Comparison of ENCODE assay signal across 8 mouse cellular contexts in the genomic region with DNA sequence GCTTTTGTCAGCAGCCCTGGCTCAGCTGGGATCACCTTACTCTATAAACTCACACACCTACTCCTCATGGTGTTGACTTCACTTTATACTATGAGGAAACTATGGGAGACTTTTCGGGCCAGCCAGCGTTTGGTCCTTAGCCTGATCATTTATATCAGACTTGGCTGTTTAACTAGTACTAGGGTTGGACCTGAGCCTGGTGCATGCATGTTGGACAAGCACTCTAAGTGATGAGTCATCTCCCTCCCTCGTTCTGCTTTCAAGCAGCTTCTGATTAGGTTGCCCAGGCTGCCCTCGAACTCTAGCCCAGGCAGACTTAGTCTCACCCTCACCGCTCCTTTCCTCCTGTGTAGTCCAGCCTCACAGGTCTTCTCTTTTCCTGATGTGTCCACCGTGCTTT. TPM values are rescaled to one million over a fixed set of nuclear protein-coding genes. Genes with fewer than 3 reads are reported as not detected.
A peak's percentile ranks its signal among the peaks of the same experiment; 100 is the strongest.
DNase-seq lines count a peak whose midpoint lies in the region; ATAC-seq and TF ChIP-seq lines count a peak whose summit lies in the region.

No protein-coding gene starts in this region.

- TF ChIP-seq CTCF in CH12.LX (conservative IDR thresholded peaks at IDR 0.05 in 1 of 2, IDR thresholded peaks at IDR 0.05 in 1 of 2; ENCODE audit: low read depth in 2 of 2, low read length in 2 of 2): no peak
- no peak for TF ChIP-seq CTCF in liver, adult 2 months (IDR thresholded peaks at IDR 0.05; ENCODE audit: low read depth, low read length)

- WGBS in hindbrain, embryonic 15.5 days: 96% methylated on average over 6 of the region's 6 CpGs
- 89% methylated on average over 6 of the region's 6 CpGs for WGBS in hindbrain, embryonic 11.5 days
- 19% methylated on average over 6 of the region's 6 CpGs for WGBS in liver, adult 2 months
- WGBS in forebrain, embryonic 10.5 days: 91% methylated on average over 6 of the region's 6 CpGs

- dilution Hi-C loops in CH12.LX (cut with MboI; ENCODE audit: extremely low pct_ligation_motif_present, extremely low pct_unique_long_range_greater_than_20kb, low sequenced_read_pairs): no loop called here

- peaks cover 18% of the 10 kb centered on the region for H3K36me3 ChIP-seq in hindbrain, embryonic 15.5 days
- H3K36me3 ChIP-seq in hindbrain, embryonic 11.5 days (ENCODE audit: control insufficient read depth, insufficient read depth, low read length): no peaks in the 10 kb centered on the region
- H3K36me3 ChIP-seq in CH12.LX (replicated peaks in 1 of 2; ENCODE audit: control insufficient read depth in 1 of 2, insufficient read depth in 1 of 2, low read length in 1 of 2): peaks cover 29 to 42% of the 10 kb centered on the region in 2 experiments
- H3K36me3 ChIP-seq in liver, adult 2 months (ENCODE audit: control insufficient read depth, insufficient read depth, low read length): peaks cover 29% of the 10 kb centered on the region
- H3K36me3 ChIP-seq in forebrain, embryonic 10.5 days (replicated peaks): peaks cover 17% of the 10 kb centered on the region

- H3K4me3 ChIP-seq in hindbrain, embryonic 15.5 days: no peak overlapping the region
- H3K4me3 ChIP-seq in hindbrain, embryonic 11.5 days (ENCODE audit: low read depth, low read length): no peak overlapping the region
- peak overlapping the region in 1 of 3 experiments; percentile 91 for H3K4me3 ChIP-seq in CH12.LX (replicated peaks in 1 of 3; ENCODE audit: low read depth in 2 of 3, low read length in 2 of 3, poor library complexity in 1 of 3)
- peak overlapping the region; percentile 22; the same call in 1 of the 2 replicates for H3K4me3 ChIP-seq in brown adipose tissue, adult 24 weeks (ENCODE audit: insufficient read depth, low read depth, low read length)
- H3K4me3 ChIP-seq in liver, adult 2 months (ENCODE audit: insufficient read depth, low read depth, low read length): peak overlapping the region; percentile 5; the same call in 1 of the 2 replicates
- no peak overlapping the region for H3K4me3 ChIP-seq in forebrain, embryonic 10.5 days

- TF ChIP-seq POLR2A in CH12.LX (IDR thresholded peaks at IDR 0.05; ENCODE audit: low read depth, low read length): no peak
- TF ChIP-seq POLR2A in liver, adult 2 months (IDR thresholded peaks at IDR 0.05; ENCODE audit: extremely low read depth, insufficient read depth, low read length): no peak

- no peak for TF ChIP-seq RAD21 in CH12.LX (IDR thresholded peaks at IDR 0.05; ENCODE audit: low read depth, low read length)

- ATAC-seq in hindbrain, embryonic 15.5 days (ENCODE audit: low FRiP score, low read depth): no peak
- no peak for ATAC-seq in hindbrain, embryonic 11.5 days (ENCODE audit: low FRiP score)

- no peaks in the 10 kb centered on the region for H3K9me3 ChIP-seq in hindbrain, embryonic 15.5 days
- H3K9me3 ChIP-seq in hindbrain, embryonic 11.5 days (ENCODE audit: control insufficient read depth, low read length): no peaks in the 10 kb centered on the region
- H3K9me3 ChIP-seq in CH12.LX (replicated peaks; ENCODE audit: low read length): no peaks in the 10 kb centered on the region
- no peaks in the 10 kb centered on the region for H3K9me3 ChIP-seq in forebrain, embryonic 10.5 days

- TF ChIP-seq EP300 in CH12.LX (IDR thresholded peaks at IDR 0.05; ENCODE audit: low read length): no peak

- intact Hi-C loops in left cerebral cortex, postnatal 4 days (cut with DNase I): loop anchor here (10.0 kb wide), 2 partner anchors 109 to 191 kb away; a partner anchor contains a TSS

- no peaks in the 10 kb centered on the region for H3K27me3 ChIP-seq in hindbrain, embryonic 15.5 days
- no peaks in the 10 kb centered on the region for H3K27me3 ChIP-seq in hindbrain, embryonic 11.5 days (ENCODE audit: control insufficient read depth, insufficient read depth, low read length)
- no peaks in the 10 kb centered on the region for H3K27me3 ChIP-seq in CH12.LX (replicated peaks)
- no peaks in the 10 kb centered on the region for H3K27me3 ChIP-seq in liver, adult 2 months (ENCODE audit: control insufficient read depth, insufficient read depth, low read length)
- H3K27me3 ChIP-seq in forebrain, embryonic 10.5 days (ENCODE audit: poor library complexity, severe bottlenecking): peaks cover 5% of the 10 kb centered on the region; the same call in 1 of the 2 replicates

- no peak overlapping the region for H3K9ac ChIP-seq in hindbrain, embryonic 15.5 days
- no peak overlapping the region for H3K9ac ChIP-seq in hindbrain, embryonic 11.5 days (ENCODE audit: low read depth, low read length)
- no peak overlapping the region for H3K9ac ChIP-seq in CH12.LX (ENCODE audit: insufficient read depth, low read depth)
- peak overlapping the region; percentile 22 for H3K9ac ChIP-seq in liver, adult 2 months (ENCODE audit: low read depth, low read length)

- in situ Hi-C loops in CH12.LX (cut with MboI; ENCODE audit: low pct_ligation_motif_present, low pct_unique_long_range_greater_than_20kb, low sequenced_read_pairs): no loop called here

- peaks cover 25% of the 10 kb centered on the region for H3K4me1 ChIP-seq in hindbrain, embryonic 15.5 days (replicated peaks)
- H3K4me1 ChIP-seq in hindbrain, embryonic 11.5 days (replicated peaks; ENCODE audit: control insufficient read depth, insufficient read depth, low read length): 0 out of 2 replicates have a peak, but pooled peaks cover 2% of the 10 kb centered on the region
- peaks cover 0 to 24% of the 10 kb centered on the region in 2 experiments; a peak in 2 of 4 replicates for H3K4me1 ChIP-seq in CH12.LX (ENCODE audit: control insufficient read depth in 1 of 2, insufficient read depth in 2 of 2)
- peaks cover 14% of the 10 kb centered on the region for H3K4me1 ChIP-seq in brown adipose tissue, adult 24 weeks (ENCODE audit: control insufficient read depth, insufficient read depth, insufficient read length, low read length)
- peaks cover 30% of the 10 kb centered on the region for H3K4me1 ChIP-seq in liver, adult 2 months (ENCODE audit: control insufficient read depth, insufficient read depth, low read length)
- H3K4me1 ChIP-seq in forebrain, embryonic 10.5 days: peaks cover 13% of the 10 kb centered on the region

- H3K79me2 ChIP-seq in CH12.LX (replicated peaks; ENCODE audit: control insufficient read depth, extremely low read depth, insufficient read depth, poor library complexity, severe bottlenecking): peaks cover 26% of the 10 kb centered on the region
- H3K79me2 ChIP-seq in liver, adult 2 months (ENCODE audit: control insufficient read depth, insufficient read depth, low read length): peaks cover 44% of the 10 kb centered on the region

- H3K27ac ChIP-seq in hindbrain, embryonic 15.5 days (replicated peaks): no peak overlapping the region
- H3K27ac ChIP-seq in hindbrain, embryonic 11.5 days (ENCODE audit: low read depth, low read length): no peak overlapping the region
- 0 out of 2 replicates have a peak overlapping the region, but pooled peaks have one; percentile 37 for H3K27ac ChIP-seq in CH12.LX (ENCODE audit: insufficient read depth, low read depth)
- H3K27ac ChIP-seq in brown adipose tissue, adult 24 weeks (replicated peaks; ENCODE audit: low read depth, low read length): peak overlapping the region; percentile 83
- H3K27ac ChIP-seq in liver, adult 2 months (replicated peaks; ENCODE audit: insufficient read depth, low read depth, low read length): peak overlapping the region; percentile 93
- no peak overlapping the region for H3K27ac ChIP-seq in forebrain, embryonic 10.5 days

- DNase-seq in hindbrain, embryonic 11.5 days (ENCODE audit: low spot score): no peak
- peak; percentile 21 for DNase-seq in CH12.LX (ENCODE audit: extremely low read depth)
- peak; percentile 96 for DNase-seq in liver, adult 2 months (ENCODE audit: extremely low read depth, low read depth, low spot score)
- DNase-seq in kidney, adult 11 months: no peak
- DNase-seq in left cerebral cortex, postnatal 4 days: no peak
- DNase-seq in forebrain, embryonic 10.5 days (ENCODE audit: extremely low spot score, low spot score): no peak

- peak overlapping the region; percentile 65; the same call in 1 of the 2 replicates for H3K4me2 ChIP-seq in hindbrain, embryonic 15.5 days
- no peak overlapping the region for H3K4me2 ChIP-seq in hindbrain, embryonic 11.5 days (replicated peaks; ENCODE audit: low read depth, low read length)
- H3K4me2 ChIP-seq in CH12.LX (ENCODE audit: insufficient read depth, low read depth, poor library complexity, severe bottlenecking): peak overlapping the region; percentile 74; the same call in 1 of the 2 replicates

TF ChIP-seq in CH12.LX, 34 proteins besides CTCF, POLR2A, EP300 and RAD21 (continues in another document):
- no peak for TF ChIP-seq HCFC1 (IDR thresholded peaks at IDR 0.05; ENCODE audit: low read depth, low read length)
- TF ChIP-seq UBTF (IDR thresholded peaks at IDR 0.05; ENCODE audit: low read depth, low read length): no peak
- no peak for TF ChIP-seq USF2 (conservative IDR thresholded peaks at IDR 0.05; ENCODE audit: low read depth, low read length)
- no peak for TF ChIP-seq GABPA (IDR thresholded peaks at IDR 0.05; ENCODE audit: insufficient replicate concordance, low read depth, low read length)
- TF ChIP-seq ZMIZ1 (IDR thresholded peaks at IDR 0.05; ENCODE audit: low read depth, low read length): no peak

RNA-seq across cellular contexts. Expression of a gene that starts 2.3 kb away (rescaled TPM):
- 5.5 and 6.6 TPM in 2 replicates for polyA plus RNA-seq in hindbrain, embryonic 15.5 days (2015; fragmentation: Nextera tagmentation; extraction: Ambion mirVana)
- 7.5 and 9.0 TPM in 2 replicates for polyA plus RNA-seq in hindbrain, embryonic 11.5 days (2014; fragmentation: Nextera tagmentation; extraction: Ambion mirVana)
- 9.7 and 13.3 TPM in 2 replicates for total RNA-seq in CH12.LX (2012; rRNA removed)
- 5.2 and 5.4 TPM in 2 replicates for total RNA-seq in CH12.LX (2014; rRNA removed)
- polyA plus RNA-seq in CH12.LX (2012; ENCODE audit: insufficient read length, low read depth): 11.2 and 13.3 TPM in 2 replicates
- 10.7 and 12.9 TPM in 2 replicates for polyA plus RNA-seq in brown adipose tissue, adult 24 weeks (2012; ENCODE audit: insufficient read depth, insufficient read length, missing spikeins)
- total RNA-seq in liver, adult 2 months (2014; rRNA removed): 20.7 and 25.4 TPM in 2 replicates
- 35.1 and 44.6 TPM in 2 replicates for polyA plus RNA-seq in liver, adult 2 months (2012; rRNA removed)
- 10 to 100 TPM; 14.5 to 15.9 TPM for total RNA-seq in left cerebral cortex, postnatal 4 days (2021)
- polyA plus RNA-seq in forebrain, embryonic 10.5 days (2016; fragmentation: Nextera tagmentation; extraction: Ambion mirVana): 1.8 and 3.0 TPM in 2 replicates

RNA-seq across cellular contexts. Expression of a gene that starts 6.7 kb away (rescaled TPM):
- 0.12 and 0.29 TPM in 2 replicates for polyA plus RNA-seq in hindbrain, embryonic 15.5 days (2015; fragmentation: Nextera tagmentation; extraction: Ambion mirVana)
- 0.29 and 0.52 TPM in 2 replicates for polyA plus RNA-seq in hindbrain, embryonic 11.5 days (2014; fragmentation: Nextera tagmentation; extraction: Ambion mirVana)
- 1.2 and 1.6 TPM in 2 replicates for total RNA-seq in CH12.LX (2012; rRNA removed)
- total RNA-seq in CH12.LX (2014; rRNA removed): 0.18 and 0.26 TPM in 2 replicates
- polyA plus RNA-seq in CH12.LX (2012; ENCODE audit: insufficient read length, low read depth): 0.54 and 0.56 TPM in 2 replicates
- polyA plus RNA-seq in brown adipose tissue, adult 24 weeks (2012; ENCODE audit: insufficient read depth, insufficient read length, missing spikeins): 18.0 and 18.9 TPM in 2 replicates
- total RNA-seq in liver, adult 2 months (2014; rRNA removed): 0.13 and 0.28 TPM in 2 replicates
- 0.04 TPM in 2 replicates for polyA plus RNA-seq in liver, adult 2 months (2012; rRNA removed)
- total RNA-seq in left cerebral cortex, postnatal 4 days (2021): under 1 TPM in 1 of 2 experiments, not detected in 1; 0.08 TPM
- 0.05 TPM in 2 replicates for polyA plus RNA-seq in forebrain, embryonic 10.5 days (2016; fragmentation: Nextera tagmentation; extraction: Ambion mirVana)

Comparison
In these comparisons a context has a peak if more than half of its experiments do, and no peak if none do; other contexts are left out.
1. H3K27ac ChIP-seq: peak in CH12.LX (single experiment), brown adipose tissue, adult 24 weeks (single experiment) and liver, adult 2 months (single experiment); none in hindbrain, embryonic 15.5 days (single experiment), hindbrain, embryonic 11.5 days (single experiment) and forebrain, embryonic 10.5 days (single experiment).
2. H3K4me3 ChIP-seq: peak in brown adipose tissue, adult 24 weeks (single experiment) and liver, adult 2 months (single experiment); none in hindbrain, embryonic 15.5 days (single experiment), hindbrain, embryonic 11.5 days (single experiment) and forebrain, embryonic 10.5 days (single experiment).
3. DNase-seq: peak in CH12.LX (single experiment) and liver, adult 2 months (single experiment); none in hindbrain, embryonic 11.5 days (single experiment), kidney, adult 11 months (single experiment), left cerebral cortex, postnatal 4 days (single experiment) and forebrain, embryonic 10.5 days (single experiment).
4. RNA of a gene that starts 6.7 kb away (polyA plus RNA-seq): 18.0 to 18.9 TPM in brown adipose tissue, adult 24 weeks; 0.54 to 0.56 TPM in CH12.LX, 0.29 to 0.52 TPM in hindbrain, embryonic 11.5 days, 0.12 to 0.29 TPM in hindbrain, embryonic 15.5 days, 0.05 TPM in forebrain, embryonic 10.5 days and 0.04 TPM in liver, adult 2 months; every median in the first group is over 10 times any median in the second.